ENCODE assay signal across 8 mouse cellular contexts in genomic region chr3:108911081-108911547, GRCm38 (mm10). TPM values are rescaled to one million over a fixed set of nuclear protein-coding genes. Genes with fewer than 3 reads are reported as not detected.
DNase-seq lines count a peak whose midpoint lies in the region; ATAC-seq and TF ChIP-seq lines count a peak whose summit lies in the region.

No protein-coding gene starts in this region.

- ATAC-seq in forebrain, embryonic 13.5 days = peak; percentile 85

- H3K4me2 ChIP-seq in forebrain, embryonic 13.5 days = peak overlapping the region; percentile 98

- H3K27me3 ChIP-seq in E14TG2a.4 (ENCODE audit: insufficient read depth, low read length) = no peaks in the 10 kb centered on the region
- H3K27me3 ChIP-seq in forebrain, embryonic 13.5 days = no peaks in the 10 kb centered on the region

- intact Hi-C loops in heart, postnatal 14 days (cut with DNase I) = loop anchor here (5.0 to 10.0 kb wide), 3 partner anchors 69 to 346 kb away; partner anchors contain the start of genes Stxbp3 and Tmem167b

- peaks cover 41% of the 10 kb centered on the region for H3K36me3 ChIP-seq in E14TG2a.4 (ENCODE audit: insufficient read depth, low read length)
- peaks cover 15% of the 10 kb centered on the region; the same call in 1 of the 2 replicates for H3K36me3 ChIP-seq in forebrain, embryonic 13.5 days (ENCODE audit: poor library complexity, severe bottlenecking)

- WGBS in forebrain, embryonic 13.5 days = under 1% methylated on average over 40 of the region's 44 CpGs

- peak overlapping the region; percentile 97 for H3K27ac ChIP-seq in brown adipose tissue, adult 24 weeks (replicated peaks; ENCODE audit: low read depth, low read length)
- peak overlapping the region; percentile 97 for H3K27ac ChIP-seq in forebrain, embryonic 13.5 days

- H3K9ac ChIP-seq in forebrain, embryonic 13.5 days = peak overlapping the region; percentile 93

- peak; percentile 56 to 66 for DNase-seq in heart, postnatal 14 days
- peak; percentile 69 for DNase-seq in layer of hippocampus, adult 9-11 months
- peak; percentile 80 for DNase-seq in lung, postnatal 10 days
- DNase-seq in ovary, postnatal 36 days (ENCODE audit: low spot score) = peak; percentile 52
- DNase-seq in thymus, postnatal 36 days = peak; percentile 82 to 89

- H3K4me3 ChIP-seq in E14TG2a.4 (replicated peaks; ENCODE audit: low read length) = peak overlapping the region; percentile 94
- H3K4me3 ChIP-seq in brown adipose tissue, adult 24 weeks (ENCODE audit: insufficient read depth, low read depth, low read length) = peak overlapping the region; percentile 86
- H3K4me3 ChIP-seq in forebrain, embryonic 13.5 days = peak overlapping the region; percentile 72

- H3K4me1 ChIP-seq in E14TG2a.4 (replicated peaks; ENCODE audit: low read depth, low read length) = peaks cover 35% of the 10 kb centered on the region
- H3K4me1 ChIP-seq in brown adipose tissue, adult 24 weeks (ENCODE audit: control insufficient read depth, insufficient read depth, insufficient read length, low read length) = peaks cover 7% of the 10 kb centered on the region; the same call in 1 of the 2 replicates
- H3K4me1 ChIP-seq in forebrain, embryonic 13.5 days = peaks cover 26% of the 10 kb centered on the region

- H3K9me3 ChIP-seq in E14TG2a.4 (ENCODE audit: low read length) = peaks cover 24% of the 10 kb centered on the region; the same call in 1 of the 2 replicates
- no peaks in the 10 kb centered on the region for H3K9me3 ChIP-seq in forebrain, embryonic 13.5 days (replicated peaks)

- no peak for TF ChIP-seq CTCF in E14TG2a.4 (conservative IDR thresholded peaks at IDR 0.05; ENCODE audit: low read length)

RNA-seq across cellular contexts. Expression of gene Prpf38b, which starts 0.4 kb away (rescaled TPM):
- polyA plus RNA-seq in brown adipose tissue, adult 24 weeks (2012; ENCODE audit: insufficient read depth, insufficient read length, missing spikeins) = 35.9 and 75.7 TPM in 2 replicates
- polyA plus RNA-seq in forebrain, embryonic 13.5 days (2015; fragmentation: Nextera tagmentation; extraction: Ambion mirVana) = 74.3 and 74.9 TPM in 2 replicates
- 10 to 100 TPM; 27.7 to 28.1 TPM for total RNA-seq in heart, postnatal 14 days (2021)

RNA-seq across cellular contexts. Expression of gene Fndc7, which starts 21.3 kb away (rescaled TPM):
- 0.38 TPM in 1 of 2 replicates, not detected in the other for polyA plus RNA-seq in brown adipose tissue, adult 24 weeks (2012; ENCODE audit: insufficient read depth, insufficient read length, missing spikeins)
- not detected in 2 replicates for polyA plus RNA-seq in forebrain, embryonic 13.5 days (2015; fragmentation: Nextera tagmentation; extraction: Ambion mirVana)
- total RNA-seq in heart, postnatal 14 days (2021) = under 1 TPM in 1 of 2 experiments, not detected in 1; 0.12 TPM

RNA-seq across cellular contexts. Expression of gene Henmt1, which starts 28.6 kb away (rescaled TPM):
- polyA plus RNA-seq in brown adipose tissue, adult 24 weeks (2012; ENCODE audit: insufficient read depth, insufficient read length, missing spikeins) = not detected in 2 replicates
- 0.56 and 0.73 TPM in 2 replicates for polyA plus RNA-seq in forebrain, embryonic 13.5 days (2015; fragmentation: Nextera tagmentation; extraction: Ambion mirVana)
- total RNA-seq in heart, postnatal 14 days (2021) = not detected

RNA-seq across cellular contexts. Expression of gene Gm9857, which starts 29.1 kb away (rescaled TPM):
- not detected in 2 replicates for polyA plus RNA-seq in brown adipose tissue, adult 24 weeks (2012; ENCODE audit: insufficient read depth, insufficient read length, missing spikeins)
- not detected in 2 replicates for polyA plus RNA-seq in forebrain, embryonic 13.5 days (2015; fragmentation: Nextera tagmentation; extraction: Ambion mirVana)
- not detected for total RNA-seq in heart, postnatal 14 days (2021)

Comparison
In these comparisons a context has a peak if more than half of its experiments do, and no peak if none do; other contexts are left out.
1. Peak in every context shown above with its lines: DNase-seq, ATAC-seq, H3K4me3 ChIP-seq and H3K27ac ChIP-seq.